Mouse (Mus musculus): ENCODE results near the gene Snx14.

Gene Snx14

GRCm38 (mm10) chr9:88380076-88380475, 58.7 kb downstream of the Snx14 start:
- no peak for DNase-seq

- no peak for DNase-seq
Measured at GRCm38 (mm10) chr9:88379057-88379456, 59.7 kb downstream of the Snx14 start.

GRCm38 (mm10) chr9:88377483-88377882, 61.3 kb downstream of the Snx14 start:
- DNase-seq = no peak

GRCm38 (mm10) chr9:88373001-88373400, 65.8 kb downstream of the Snx14 start:
- no peak for DNase-seq

GRCm38 (mm10) chr9:88371201-88371600, 67.6 kb downstream of the Snx14 start:
- no peak for DNase-seq

- no peak for DNase-seq
Measured at GRCm38 (mm10) chr9:88369666-88370065, 69.1 kb downstream of the Snx14 start.

- DNase-seq = no peak
Measured at GRCm38 (mm10) chr9:88368476-88368875, 70.3 kb downstream of the Snx14 start.

- no peak for DNase-seq
Measured at GRCm38 (mm10) chr9:88367751-88368150, 71.0 kb downstream of the Snx14 start.

GRCm38 (mm10) chr9:88367322-88367721, 71.4 kb downstream of the Snx14 start:
- no peak for DNase-seq

- no peak for DNase-seq
Measured at GRCm38 (mm10) chr9:88366819-88367218, 71.9 kb downstream of the Snx14 start.

GRCm38 (mm10) chr9:88366308-88366707, 72.5 kb downstream of the Snx14 start:
- no peak for DNase-seq

GRCm38 (mm10) chr9:88363102-88363501, 75.7 kb downstream of the Snx14 start:
- no peak for DNase-seq

GRCm38 (mm10) chr9:88362055-88362850, 76.5 kb downstream of the Snx14 start:
- DNase-seq = no peak

- DNase-seq = peak; percentile 51
Measured at GRCm38 (mm10) chr9:88361211-88361909, 77.4 kb downstream of the Snx14 start.

- no peak for DNase-seq
Measured at GRCm38 (mm10) chr9:88359140-88359539, 79.6 kb downstream of the Snx14 start.

- no peak for DNase-seq
Measured at GRCm38 (mm10) chr9:88357173-88357572, 81.6 kb downstream of the Snx14 start.

- no peak for DNase-seq
Measured at GRCm38 (mm10) chr9:88353459-88353858, 85.3 kb downstream of the Snx14 start.

- DNase-seq = no peak
Measured at GRCm38 (mm10) chr9:88352741-88353140, 86.0 kb downstream of the Snx14 start.

GRCm38 (mm10) chr9:88351163-88351562, 87.6 kb downstream of the Snx14 start:
- no peak for DNase-seq

GRCm38 (mm10) chr9:88350317-88350716, 88.4 kb downstream of the Snx14 start:
- no peak for DNase-seq

- no peak for DNase-seq
Measured at GRCm38 (mm10) chr9:88348623-88349022, 90.1 kb downstream of the Snx14 start.

- no peak for DNase-seq
Measured at GRCm38 (mm10) chr9:88346857-88347256, 91.9 kb downstream of the Snx14 start.

- no peak for DNase-seq
Measured at GRCm38 (mm10) chr9:88344424-88344823, 94.3 kb downstream of the Snx14 start.

GRCm38 (mm10) chr9:88342701-88343100, 96.1 kb downstream of the Snx14 start:
- DNase-seq = no peak

Data from kidney, postnatal 10 days (tissue).